Mouse (Mus musculus): ENCODE measurements around the gene Ces1c. TPM values are rescaled to one million over a fixed set of nuclear protein-coding genes. Genes with fewer than 3 reads are reported as not detected.

The Ces1c gene
- total RNA-seq, 2 experiments from 2014 or later: not detected

Other genes with a start within 250 kb of the Ces1c start
- 1.1 and 1.6 TPM in 2 replicates for gene Capns2, start 229.9 kb downstream of the Ces1c start, total RNA-seq (2015)
- 1.5 and 2.0 TPM in 2 replicates for gene Capns2, start 229.9 kb downstream of the Ces1c start, total RNA-seq (2017)
- not detected in 2 replicates for gene Slc6a2, start 171.2 kb downstream of the Ces1c start, total RNA-seq (2015)
- gene Slc6a2, start 171.2 kb downstream of the Ces1c start, total RNA-seq (2017): not detected in 2 replicates
- not detected in 2 replicates for gene Ces1a, start 83.1 kb downstream of the Ces1c start, total RNA-seq (2015)
- not detected in 2 replicates for gene Ces1a, start 83.1 kb downstream of the Ces1c start, total RNA-seq (2017)
- gene Ces1b, start 51.3 kb downstream of the Ces1c start, total RNA-seq (2015): not detected in 2 replicates
- not detected in 2 replicates for gene Ces1b, start 51.3 kb downstream of the Ces1c start, total RNA-seq (2017)
- gene Ces1d, start 66.6 kb upstream of the Ces1c start, total RNA-seq (2015): 0.51 and 1.8 TPM in 2 replicates
- 0.40 and 0.65 TPM in 2 replicates for gene Ces1d, start 66.6 kb upstream of the Ces1c start, total RNA-seq (2017)
- not detected in 2 replicates for gene Ces1e, start 98.3 kb upstream of the Ces1c start, total RNA-seq (2015)
- gene Ces1e, start 98.3 kb upstream of the Ces1c start, total RNA-seq (2017): not detected in 2 replicates
- not detected in 2 replicates for gene Ces1f, start 148.5 kb upstream of the Ces1c start, total RNA-seq (2015)
- not detected in 2 replicates for gene Ces1f, start 148.5 kb upstream of the Ces1c start, total RNA-seq (2017)
- gene Ces1g, start 206.0 kb upstream of the Ces1c start, total RNA-seq (2015): not detected in 2 replicates
- gene Ces1g, start 206.0 kb upstream of the Ces1c start, total RNA-seq (2017): not detected in 2 replicates
- not detected in 2 replicates for gene Ces1h, start 248.4 kb upstream of the Ces1c start, total RNA-seq (2015)
- not detected in 2 replicates for gene Ces1h, start 248.4 kb upstream of the Ces1c start, total RNA-seq (2017)

Measured in megakaryocyte, adult 5-6 weeks (primary cell).